Mouse (Mus musculus) lung, embryonic 14.5 days (tissue): ENCODE data around the gene Zbtb32. TPM values are rescaled to one million over a fixed set of nuclear protein-coding genes. Genes with fewer than 3 reads are reported as not detected.

Experiments used
- ATAC-seq: fragments of 200-750 bp; cut with Nextera tagmentation; 2 replicates; pipeline ENCODE4 v1.8.0; 2017; ENCODE audit warnings: mild to moderate bottlenecking, moderate TSS enrichment, moderate library complexity; ENCODE audit not compliant: insufficient read depth
- DNase-seq: peaks from one replicate; pipeline ENCODE4 v3.0.0-alpha.2; 2015
- H3K27ac ChIP-seq: fragments of 300-500 bp; sonication (generic); 2 replicates; pipeline ENCODE4 v1.5.1; 2014; ENCODE audit warnings: low read depth, mild to moderate bottlenecking, moderate library complexity
- H3K27me3 ChIP-seq: fragments of 300-500 bp; sonication (generic); 2 replicates; pipeline ENCODE4 v1.6.1; 2014; ENCODE audit warnings: low read length, control low read depth; ENCODE audit not compliant: insufficient read depth
- H3K36me3 ChIP-seq: fragments of 300-500 bp; sonication (generic); 2 replicates; pipeline ENCODE4 v1.6.1; 2014; ENCODE audit warnings: control low read depth; ENCODE audit not compliant: insufficient read depth
- H3K4me1 ChIP-seq: fragments of 300-500 bp; sonication (generic); 2 replicates; pipeline ENCODE4 v1.6.1; 2014; ENCODE audit warnings: antibody characterized with exemption, control low read depth; ENCODE audit not compliant: insufficient read depth
- H3K4me2 ChIP-seq: fragments of 300-500 bp; sonication (generic); 2 replicates; pipeline ENCODE4 v1.6.1; 2014; ENCODE audit warnings: mild to moderate bottlenecking
- H3K4me3 ChIP-seq: fragments of 300-500 bp; sonication (generic); 2 replicates; pipeline ENCODE4 v1.5.1; 2014; ENCODE audit warnings: low read depth, low read length
- H3K9ac ChIP-seq: fragments of 300-500 bp; sonication (generic); 2 replicates; pipeline ENCODE4 v1.6.1; 2014
- H3K9me3 ChIP-seq: fragments of 300-500 bp; sonication (generic); 2 replicates; pipeline ENCODE4 v1.6.1; 2016; ENCODE audit warnings: low read depth, low read length, control low read depth
- CTCF ChIP-seq: IDR thresholded peaks from 2 replicates; pipeline ENCODE4 v1.5.1; 2016; ENCODE audit warnings: antibody characterized with exemption, low read depth
- WGBS: fragments of 180-500 bp; shearing (Covaris S2); extraction: QIAGEN DNeasy Blood & Tissue Kit; methylation state at CpG from one replicate; pipeline ENCODE4 v1.1.7; 2014; 5-methylcytosine and 5-hydroxymethylcytosine counted together
- polyA plus RNA-seq: library from polyadenylated mRNA; unstranded; fragments of >200 nt; fragmentation: Nextera tagmentation; extraction: Ambion mirVana; gene quantifications from 2 replicates; pipeline ENCODE4 v1.2.1, GENCODE M21; 2014

The Zbtb32 gene
- polyA plus RNA-seq, 1 experiment from 2014 or later: 2.4 TPM

DNA sequence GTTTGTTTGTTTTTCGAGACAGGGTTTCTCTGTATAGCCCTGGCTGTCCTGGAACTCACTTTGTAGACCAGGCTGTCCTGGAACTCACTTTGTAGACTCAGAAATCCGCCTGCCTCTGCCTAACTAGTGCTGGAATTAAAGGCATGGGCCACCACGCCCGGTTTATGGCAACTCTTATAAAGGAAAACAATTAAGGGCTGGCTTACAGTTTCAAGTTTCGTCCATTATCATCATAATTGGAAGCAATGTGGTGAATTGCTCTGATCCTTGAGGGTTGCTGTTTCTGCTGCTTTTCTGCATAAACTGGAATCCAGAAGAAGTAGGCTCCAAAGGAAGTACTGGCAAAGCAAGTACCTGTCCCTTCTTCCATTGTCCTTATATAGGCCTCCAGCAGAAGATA lies 27.9 kb upstream of the Zbtb32 start:
- no peak for ATAC-seq
- peak overlapping the region; percentile 68; the same call in 1 of the 2 replicates for H3K4me2 ChIP-seq
- DNase-seq: no peak
- H3K36me3 ChIP-seq: peaks cover 29% of the 10 kb centered on the region
- no peaks in the 10 kb centered on the region; the same call in 1 of the 2 replicates for H3K27me3 ChIP-seq
- WGBS: 72% methylated on average over 5 of the region's 5 CpGs
- no peak overlapping the region for H3K9ac ChIP-seq
- H3K27ac ChIP-seq: no peak overlapping the region
- 0 out of 2 replicates have a peak, but pooled peaks cover 5% of the 10 kb centered on the region for H3K4me1 ChIP-seq
- no peaks in the 10 kb centered on the region for H3K9me3 ChIP-seq
- no peak for TF ChIP-seq CTCF
- H3K4me3 ChIP-seq: peak overlapping the region; percentile 91; the same call in 1 of the 2 replicates

GRCm38 (mm10) chr7:30625530-30626384 lies 27.0 kb upstream of the Zbtb32 start, which contains the start of gene Cox6b1:
Cox6b1 (minus strand) TSS chr7:30626151.
- peaks cover 35% of the 10 kb centered on the region for H3K36me3 ChIP-seq
- ATAC-seq: peak; percentile 96
- WGBS: 2% methylated on average over 44 of the region's 44 CpGs
- peak; percentile 97 for DNase-seq
- peak within 1 kb of the TSS; percentile 89 for H3K9ac ChIP-seq
- H3K27me3 ChIP-seq: no peaks in the 10 kb centered on the region
- H3K4me2 ChIP-seq: peak within 1 kb of the TSS; percentile 68
- peak within 1 kb of the TSS; percentile 91 for H3K4me3 ChIP-seq
- H3K27ac ChIP-seq: peak within 1 kb of the TSS; percentile 25; the same call in 1 of the 2 replicates
- H3K4me1 ChIP-seq: 0 out of 2 replicates have a peak, but pooled peaks cover 5% of the 10 kb centered on the region
- no peak for TF ChIP-seq CTCF
- H3K9me3 ChIP-seq: no peaks in the 10 kb centered on the region

DNA sequence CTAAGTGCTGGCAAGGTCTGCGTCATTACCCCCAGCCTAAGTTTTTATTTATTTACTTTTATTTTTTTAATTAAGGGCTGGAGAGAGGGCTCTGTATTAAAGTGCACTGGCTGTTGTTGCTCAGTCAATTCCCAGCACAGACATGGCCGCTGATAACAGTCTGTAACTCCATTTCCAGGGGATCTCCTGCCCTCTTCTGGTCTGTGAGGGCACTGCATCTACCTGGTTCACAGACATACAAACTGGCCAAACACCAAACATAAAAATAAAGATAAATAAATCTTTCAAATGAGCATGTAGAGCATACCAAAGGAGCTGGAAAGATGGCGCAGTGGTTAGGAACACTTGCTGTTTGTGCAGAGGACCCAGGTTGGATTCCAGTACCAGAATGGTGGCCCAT lies 20.5 kb upstream of the Zbtb32 start:
- DNase-seq: peak; percentile 51
- WGBS: 92% methylated on average over 3 of the region's 3 CpGs

GRCm38 (mm10) chr7:30618658-30619057 lies 19.9 kb upstream of the Zbtb32 start:
- TF ChIP-seq CTCF: no peak
- no peaks in the 10 kb centered on the region for H3K4me1 ChIP-seq
- WGBS: 92% methylated on average over 9 of the region's 9 CpGs
- no peaks in the 10 kb centered on the region for H3K9me3 ChIP-seq
- peaks cover 75% of the 10 kb centered on the region for H3K36me3 ChIP-seq
- no peak overlapping the region for H3K4me3 ChIP-seq
- no peak for DNase-seq
- H3K4me2 ChIP-seq: no peak overlapping the region
- no peak for ATAC-seq
- H3K9ac ChIP-seq: no peak overlapping the region
- no peaks in the 10 kb centered on the region for H3K27me3 ChIP-seq
- H3K27ac ChIP-seq: no peak overlapping the region

More for the DNA sequence above, 20.5 kb upstream of the Zbtb32 start:
- Histone ChIP-seq H3K4me3 (no peak overlapping the region), H3K27me3 (no peaks in the 10 kb centered on the region), H3K9me3 (no peaks in the 10 kb centered on the region), H3K27ac (no peak overlapping the region), H3K4me2 (no peak overlapping the region), H3K36me3 (peaks cover 80% of the 10 kb centered on the region), H3K4me1 (no peaks in the 10 kb centered on the region), H3K9ac (no peak overlapping the region)
- no peak for ATAC-seq
- peak; percentile 61 for TF ChIP-seq CTCF

GRCm38 (mm10) chr7:30615049-30615760 lies 16.5 kb upstream of the Zbtb32 start:
- Histone ChIP-seq H3K9ac (no peak overlapping the region), H3K27ac (no peak overlapping the region), H3K27me3 (no peaks in the 10 kb centered on the region), H3K36me3 (peaks cover 47% of the 10 kb centered on the region), H3K4me2 (no peak overlapping the region), H3K9me3 (no peaks in the 10 kb centered on the region), H3K4me1 (no peaks in the 10 kb centered on the region), H3K4me3 (no peak overlapping the region)
- no peak for DNase-seq
- TF ChIP-seq CTCF: no peak
- no peak for ATAC-seq
- WGBS: 62% methylated on average over 5 of the region's 5 CpGs

DNA sequence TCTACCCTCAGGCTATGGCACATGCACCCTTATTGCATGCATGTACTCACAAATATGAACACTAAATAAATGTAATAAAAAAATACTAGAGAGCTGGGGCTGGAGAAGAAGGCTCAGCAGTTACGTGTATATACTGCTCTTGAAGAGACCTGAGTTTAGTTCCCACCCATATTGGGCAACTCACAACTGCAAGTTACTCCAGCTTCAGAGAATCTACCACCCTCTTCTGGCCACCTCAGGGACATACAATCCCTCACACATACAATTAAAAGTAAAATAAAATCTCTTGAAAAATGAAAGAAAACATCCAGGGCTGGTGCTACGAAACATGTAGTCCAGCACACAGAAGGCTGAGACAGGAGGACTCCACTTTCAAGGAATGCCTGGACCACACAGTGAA lies 15.7 kb upstream of the Zbtb32 start:
- no peaks in the 10 kb centered on the region for H3K9me3 ChIP-seq
- no peaks in the 10 kb centered on the region for H3K27me3 ChIP-seq
- whole genome bisulfite sequencing: 73% methylated on average over 2 of the region's 2 CpGs
- H3K4me2 ChIP-seq: no peak overlapping the region
- H3K9ac ChIP-seq: no peak overlapping the region
- no peaks in the 10 kb centered on the region for H3K4me1 ChIP-seq
- DNase-seq (peak; percentile 51), ATAC-seq (no peak)
- H3K27ac ChIP-seq: no peak overlapping the region
- H3K4me3 ChIP-seq: no peak overlapping the region
- H3K36me3 ChIP-seq: peaks cover 41% of the 10 kb centered on the region
- TF ChIP-seq CTCF: peak; percentile 42

DNA sequence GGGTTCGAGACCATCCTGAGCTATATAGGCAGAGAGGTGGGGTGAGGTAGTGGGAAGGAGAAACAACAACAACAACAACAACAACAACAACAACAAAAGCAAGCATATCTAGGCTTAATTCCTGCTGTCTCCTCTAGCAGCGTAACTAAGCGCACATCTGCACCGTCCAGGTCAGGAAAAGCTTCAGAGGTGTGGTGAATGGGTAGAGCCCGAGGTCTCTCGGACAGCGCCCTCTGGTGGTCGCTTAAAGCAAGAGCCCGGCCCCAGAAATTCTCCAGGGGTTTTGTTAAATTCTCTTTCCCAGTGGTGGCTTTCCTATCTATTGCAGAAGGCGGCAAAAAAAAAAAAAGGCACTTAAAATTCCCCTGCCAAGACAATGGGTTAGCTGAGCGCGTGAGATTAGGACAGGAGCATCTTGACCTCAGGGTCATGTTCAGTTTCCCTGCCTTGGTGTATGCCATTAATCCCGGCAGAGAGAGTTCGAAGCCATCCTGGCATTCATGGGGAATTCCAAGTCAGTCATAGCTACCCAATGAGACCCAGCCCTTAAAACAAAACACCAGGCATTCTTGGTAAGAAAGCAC lies 14.9 kb upstream of the Zbtb32 start:
- H3K9me3 ChIP-seq: no peaks in the 10 kb centered on the region
- TF ChIP-seq CTCF: peak; percentile 72
- WGBS: 21% methylated on average over 14 of the region's 14 CpGs
- no peaks in the 10 kb centered on the region for H3K27me3 ChIP-seq
- no peaks in the 10 kb centered on the region for H3K4me1 ChIP-seq
- DNase-seq: peak; percentile 79
- no peak overlapping the region for H3K4me3 ChIP-seq
- ATAC-seq: peak; percentile 57; the same call in 1 of the 2 replicates
- no peak overlapping the region for H3K27ac ChIP-seq
- peaks cover 32% of the 10 kb centered on the region for H3K36me3 ChIP-seq
- H3K9ac ChIP-seq: no peak overlapping the region
- H3K4me2 ChIP-seq: no peak overlapping the region
